Mouse (Mus musculus): Measurements from ENCODE around the gene Dclk3. TPM values are rescaled to one million over a fixed set of nuclear protein-coding genes. Genes with fewer than 3 reads are reported as not detected.

Gene Dclk3
- 10 to 100 TPM; 13.6 to 17.0 (median 14.9) TPM for total RNA-seq (2022)

DNA sequence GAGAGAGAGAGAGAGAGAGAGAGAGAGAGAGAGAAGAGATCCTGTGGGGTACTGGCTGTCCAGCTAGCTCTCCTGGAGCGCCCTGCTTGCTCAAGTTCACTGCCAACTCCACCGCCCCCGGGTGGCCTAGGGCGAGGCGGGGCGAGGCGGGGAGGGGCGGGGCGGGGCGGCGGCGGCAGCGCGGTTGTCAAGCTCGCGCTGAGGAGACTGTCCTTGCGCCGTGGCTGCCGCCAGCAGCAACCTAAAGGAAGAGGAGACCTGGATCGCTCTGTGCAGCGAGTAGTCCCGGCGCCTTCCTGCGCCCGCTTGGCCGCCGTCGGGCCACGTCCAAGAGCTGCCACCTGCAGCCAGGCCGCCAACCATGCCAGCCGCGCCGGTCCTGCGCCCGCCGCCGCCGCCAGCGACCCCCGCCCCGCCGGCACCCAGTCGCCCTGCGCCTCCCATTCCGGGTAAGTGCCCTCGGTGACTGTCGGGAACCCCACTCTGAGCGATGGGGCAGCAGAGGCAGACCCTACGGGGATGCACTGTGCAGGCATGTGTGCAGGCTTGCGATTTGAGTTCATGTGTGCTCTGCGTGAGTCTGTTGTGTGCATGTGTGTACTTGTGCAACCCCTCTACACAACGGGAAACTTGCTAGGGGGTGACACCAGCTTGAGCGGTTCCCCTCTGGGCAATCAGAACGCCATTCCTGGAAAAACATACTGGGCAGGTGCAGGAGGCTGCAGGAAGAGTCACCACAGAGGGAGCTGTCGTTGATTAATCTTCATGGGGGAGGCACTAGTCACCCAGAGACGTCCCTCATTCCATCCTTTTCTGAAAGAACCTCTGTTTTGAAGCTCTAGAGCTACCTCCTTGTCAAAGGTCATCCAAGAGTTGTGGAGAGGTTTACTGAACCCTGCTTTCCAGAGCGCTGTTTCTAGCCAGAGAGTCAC, at the start of gene Dclk3:
Dclk3 (plus strand) TSS at position 178 of the 932 bp plus-strand sequence.
- no peak for DNase-seq (ENCODE audit: low spot score in 2 of 2)

DNA sequence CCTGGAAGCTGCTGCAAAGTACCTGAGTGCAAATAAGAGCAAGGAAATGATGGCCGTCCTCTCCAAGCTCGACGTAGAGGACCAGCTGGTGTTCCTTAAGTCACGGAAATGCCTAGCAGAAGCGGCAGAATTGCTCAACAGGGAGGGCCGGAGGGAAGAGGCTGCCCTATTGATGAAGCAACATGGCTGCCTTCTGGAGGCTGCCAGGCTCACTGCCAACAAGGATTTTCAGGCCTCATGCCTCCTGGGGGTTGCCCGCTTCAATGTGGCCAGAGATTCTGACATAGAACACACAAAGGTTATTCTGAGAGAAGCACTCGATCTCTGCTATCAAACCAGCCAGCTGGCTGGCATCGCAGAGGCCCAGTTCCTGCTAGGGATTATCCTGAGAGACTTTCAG, 48.9 kb upstream of the Dclk3 start:
- DNase-seq (ENCODE audit: low spot score in 2 of 2) = no peak

DNA sequence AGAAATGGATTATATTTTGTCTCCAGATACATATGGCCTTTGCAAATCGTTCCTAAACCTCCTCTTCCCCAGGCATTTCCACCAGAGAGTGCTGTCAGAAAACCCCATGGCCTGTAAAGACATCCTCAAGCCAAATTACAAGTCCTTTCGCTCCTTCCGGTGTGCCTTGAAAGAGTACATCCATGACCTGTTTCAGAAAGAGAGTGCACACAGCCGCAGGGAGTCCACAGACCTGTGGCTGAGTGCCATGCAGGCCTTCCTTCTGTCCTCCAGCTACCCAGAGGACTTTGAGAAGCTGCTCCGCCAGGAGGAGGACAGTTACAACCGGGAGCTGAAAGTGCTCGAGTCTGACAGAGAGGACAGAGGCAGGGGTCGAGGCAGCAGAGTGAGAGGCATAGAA, 47.8 kb upstream of the Dclk3 start:
- DNase-seq (ENCODE audit: low spot score in 2 of 2) = no peak

DNA sequence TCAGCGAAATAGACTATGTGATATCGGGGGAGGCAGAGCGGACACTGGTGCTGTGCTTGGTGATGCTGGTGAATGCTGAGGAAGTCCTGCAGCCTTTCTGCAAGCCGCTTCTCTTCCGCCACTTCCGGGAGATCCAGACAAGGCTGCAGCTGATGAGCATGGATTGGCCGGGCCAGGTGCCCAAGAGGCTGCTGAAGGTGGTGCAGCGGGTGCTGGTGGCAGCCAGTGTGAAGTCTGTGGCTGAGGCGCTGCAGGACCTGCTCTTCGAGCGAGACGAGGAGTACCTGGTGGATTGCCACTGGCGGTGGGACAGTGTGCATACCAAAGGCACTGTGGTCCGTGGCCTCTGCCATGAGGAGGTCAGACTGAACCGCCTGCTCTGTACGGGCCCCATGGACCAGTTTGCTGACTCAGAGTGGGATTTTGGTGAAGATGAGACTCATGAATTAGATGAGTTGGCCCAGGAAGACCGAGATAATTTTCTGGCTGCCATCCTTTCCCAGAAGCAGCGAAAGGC, 46.9 kb upstream of the Dclk3 start:
- DNase-seq (ENCODE audit: low spot score in 2 of 2) = no peak

DNA sequence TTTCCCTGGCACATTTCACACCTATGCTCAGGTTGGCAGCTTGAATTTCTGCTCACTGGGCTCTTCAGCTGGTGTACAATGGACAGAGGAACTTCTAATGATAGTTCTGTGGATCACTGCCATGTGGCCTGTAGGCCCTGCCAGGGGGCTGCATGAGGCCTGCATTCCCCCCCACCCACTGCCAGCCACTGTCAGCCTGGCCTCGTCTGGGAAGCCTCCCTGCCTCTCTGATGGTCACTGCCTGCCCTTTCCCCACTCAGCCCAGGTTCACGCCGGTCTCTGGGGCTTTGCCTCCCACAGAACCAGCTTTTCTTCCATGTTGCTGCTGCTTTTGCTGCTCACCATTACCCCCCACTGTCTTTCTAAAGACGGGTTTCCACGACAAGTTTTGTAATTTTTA, 43.6 kb upstream of the Dclk3 start:
- DNase-seq (ENCODE audit: low spot score in 2 of 2) = no peak

DNA sequence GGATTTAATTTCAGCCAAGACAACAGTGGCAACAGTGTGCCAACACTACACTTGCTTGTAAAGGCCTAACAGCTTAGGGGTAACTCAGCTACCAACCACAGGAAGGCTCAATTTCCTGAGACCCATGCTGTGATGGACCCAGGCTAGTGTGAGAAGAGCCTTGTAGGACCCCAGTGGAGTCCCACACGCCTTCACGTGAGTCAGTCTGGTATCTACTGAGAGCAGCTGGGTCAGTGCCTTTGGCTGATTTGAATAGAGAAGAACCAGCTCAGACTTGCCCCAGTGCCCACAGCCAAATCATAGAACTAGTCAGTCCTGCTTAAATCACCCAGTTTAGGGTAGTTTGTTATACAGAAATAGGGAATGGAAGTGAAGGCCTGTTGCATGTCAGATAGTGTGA, 40.8 kb upstream of the Dclk3 start:
- no peak for DNase-seq (ENCODE audit: low spot score in 2 of 2)

DNA sequence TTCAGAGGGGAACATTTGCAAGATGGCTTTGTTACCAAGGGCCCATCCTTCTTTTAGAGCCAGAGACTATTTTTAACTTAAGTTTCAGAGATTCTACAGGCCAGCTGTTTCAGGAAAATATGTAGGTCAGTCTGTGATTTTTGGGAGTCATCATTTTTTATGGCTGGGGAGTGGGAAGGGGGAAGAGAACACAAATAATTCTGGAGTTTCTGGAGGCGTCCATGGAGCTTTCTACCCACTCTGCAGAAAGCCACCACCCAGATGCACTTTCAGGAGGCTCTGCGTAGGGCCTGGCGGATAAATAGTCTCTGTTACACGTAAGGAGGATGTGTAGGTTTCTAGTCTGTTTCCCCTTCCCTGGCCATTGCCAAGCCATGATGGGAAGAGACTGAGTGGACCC, 38.8 kb upstream of the Dclk3 start:
- no peak for DNase-seq (ENCODE audit: low spot score in 2 of 2)

DNA sequence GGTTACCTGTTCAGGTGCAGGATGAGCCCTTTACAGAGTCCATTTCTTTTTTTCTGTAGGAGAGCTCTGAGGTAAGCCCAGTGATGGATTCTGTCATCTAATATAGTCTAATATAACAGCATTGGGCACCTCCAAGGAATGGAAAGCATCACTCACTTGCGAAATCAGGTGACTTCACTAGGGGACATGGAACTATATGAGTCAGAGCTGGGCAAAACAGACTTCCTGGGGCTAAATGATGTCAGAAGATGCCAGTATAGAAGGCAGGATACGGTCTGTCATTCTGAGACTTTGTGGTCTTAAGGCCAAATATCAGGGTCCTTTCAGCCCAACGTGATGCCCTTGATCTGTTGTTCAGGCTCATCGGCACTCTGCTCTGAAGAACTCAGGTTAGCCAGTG, 35.7 kb upstream of the Dclk3 start:
- no peak for DNase-seq (ENCODE audit: low spot score in 2 of 2)

GRCm38 (mm10) chr9:111404346-111405079, 34.4 kb upstream of the Dclk3 start:
- no peak for DNase-seq (ENCODE audit: low spot score in 2 of 2)

DNA sequence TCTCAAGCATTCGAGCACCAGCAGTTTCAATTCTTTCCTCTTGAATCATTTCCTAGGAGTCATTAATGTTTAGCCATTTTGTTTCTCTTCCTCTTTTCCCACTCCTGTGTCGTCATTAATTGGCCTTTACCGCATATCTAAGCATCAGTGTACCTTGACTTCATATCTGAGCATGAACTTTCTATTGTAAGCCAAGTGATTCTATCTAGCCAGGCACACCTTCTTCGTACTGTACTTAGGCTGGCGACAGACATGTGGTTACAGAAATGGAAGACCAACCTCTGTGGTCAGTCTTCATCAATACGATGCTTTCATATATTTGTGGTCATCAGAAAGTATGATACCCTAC, 33.8 kb upstream of the Dclk3 start:
- DNase-seq (ENCODE audit: low spot score in 2 of 2) = no peak

DNA sequence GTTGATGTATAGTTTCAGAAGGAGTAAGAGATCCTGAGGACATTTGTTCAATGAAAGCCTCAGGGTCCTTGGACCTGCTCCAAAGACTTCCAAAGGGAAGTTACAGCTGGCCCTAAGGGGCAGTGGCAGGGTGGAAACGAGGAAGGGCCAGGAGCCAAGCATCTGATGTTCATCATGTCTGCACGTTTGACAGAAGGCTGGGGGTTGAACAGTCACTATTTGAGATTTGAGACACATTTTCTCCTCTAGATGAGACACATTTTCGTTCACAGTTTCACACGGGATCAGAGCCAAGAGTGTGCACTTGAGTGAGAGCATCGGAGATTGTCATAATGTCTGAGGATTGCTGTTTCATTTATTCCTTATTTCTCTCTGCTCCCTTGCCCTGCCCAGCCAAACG, 30.9 kb upstream of the Dclk3 start:
- DNase-seq (ENCODE audit: low spot score in 2 of 2) = no peak

DNA sequence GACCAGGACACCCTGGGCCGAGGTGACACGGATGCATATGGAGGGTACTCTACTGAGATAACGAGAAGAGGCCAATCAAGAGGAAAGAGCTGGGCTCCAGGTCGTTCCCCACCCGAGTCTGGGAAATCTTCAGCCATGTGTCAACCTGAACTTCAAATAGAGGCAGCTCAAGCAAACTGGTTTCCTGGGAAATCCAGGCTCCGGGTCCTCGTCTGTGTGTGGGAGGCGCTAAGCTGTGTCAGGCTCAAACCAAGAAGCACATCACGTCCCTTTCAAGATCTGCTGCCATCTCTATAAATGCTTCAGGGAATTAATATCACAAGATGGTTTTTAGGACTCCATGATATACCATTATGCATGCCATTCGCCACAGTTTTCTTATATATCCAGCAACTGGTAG, 30.5 kb upstream of the Dclk3 start:
- no peak for DNase-seq (ENCODE audit: low spot score in 2 of 2)

DNA sequence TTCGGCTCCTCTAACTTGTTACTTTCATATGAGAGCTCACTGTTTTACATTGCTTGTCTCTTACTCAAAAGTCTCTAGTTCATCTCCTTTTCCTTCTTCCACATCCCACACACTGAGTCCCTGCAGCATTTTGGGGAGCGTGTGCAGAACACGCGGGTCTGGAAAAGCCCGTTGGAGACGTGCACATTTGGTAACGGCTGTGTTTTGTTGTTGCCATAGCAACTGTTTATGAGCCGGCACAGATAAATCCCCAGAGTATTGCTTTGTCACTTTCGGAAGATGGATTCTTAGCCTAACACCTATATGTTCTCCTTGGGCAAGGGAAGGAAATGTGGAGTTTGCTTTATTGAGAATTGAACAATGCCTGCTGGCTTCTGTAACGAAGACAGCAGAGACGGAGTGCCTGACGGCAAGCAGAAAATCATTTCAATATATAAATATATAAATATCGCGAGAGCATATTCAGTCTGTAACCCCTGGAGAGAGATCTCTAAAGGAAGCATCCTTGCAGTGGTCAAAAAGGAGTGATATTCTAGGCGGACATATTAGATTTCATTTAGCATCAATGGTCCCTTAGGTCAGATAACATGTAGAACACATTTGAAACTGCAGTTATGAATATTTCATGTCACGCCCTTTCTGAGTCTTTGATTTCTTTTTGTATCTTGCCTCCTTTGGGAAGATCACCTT, 26.3 kb upstream of the Dclk3 start:
- peak; percentile 70 to 76 for DNase-seq (ENCODE audit: low spot score in 2 of 2)

DNA sequence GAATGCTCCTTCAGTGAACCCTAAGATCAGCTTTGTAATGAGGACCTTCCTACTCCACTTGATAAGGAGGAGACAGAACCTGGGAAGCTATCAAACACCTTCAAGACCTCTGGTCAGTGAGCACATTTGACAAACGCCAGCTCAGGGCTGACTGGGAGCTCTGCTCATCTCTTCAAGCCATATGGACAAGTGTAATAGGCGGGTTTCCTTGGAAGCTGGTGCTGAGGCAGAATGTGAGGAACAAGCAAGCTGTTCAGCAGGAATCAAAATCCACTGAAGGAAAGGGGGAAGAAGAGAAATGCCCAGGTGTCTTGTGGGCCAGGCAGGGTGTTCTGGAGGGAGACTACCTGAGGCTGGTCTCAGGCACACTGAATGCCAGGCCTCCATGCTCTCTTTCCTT, 17.0 kb upstream of the Dclk3 start:
- DNase-seq (ENCODE audit: low spot score in 2 of 2) = no peak

GRCm38 (mm10) chr9:111422567-111422966, 16.3 kb upstream of the Dclk3 start:
- no peak for DNase-seq (ENCODE audit: low spot score in 2 of 2)

DNA sequence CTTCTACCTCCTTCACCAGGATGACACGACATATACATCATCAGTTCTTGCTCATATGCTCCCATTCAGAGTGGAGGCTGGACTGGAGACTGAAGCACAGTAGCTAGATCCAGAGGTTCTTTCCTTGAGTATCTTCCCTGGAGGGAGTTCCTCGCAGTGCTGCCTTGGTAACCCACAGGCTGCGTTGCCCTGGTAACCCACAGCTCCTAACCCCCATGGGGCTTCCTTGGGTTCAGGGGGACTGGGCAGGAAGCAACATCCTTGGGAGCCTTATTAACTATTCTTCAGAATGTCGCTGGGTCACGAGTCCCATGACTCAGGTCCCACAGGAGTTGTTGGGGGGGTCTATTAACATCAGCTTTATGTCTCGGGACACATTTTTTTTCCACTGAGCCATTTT, 13.8 kb upstream of the Dclk3 start:
- no peak for DNase-seq (ENCODE audit: low spot score in 2 of 2)

DNA sequence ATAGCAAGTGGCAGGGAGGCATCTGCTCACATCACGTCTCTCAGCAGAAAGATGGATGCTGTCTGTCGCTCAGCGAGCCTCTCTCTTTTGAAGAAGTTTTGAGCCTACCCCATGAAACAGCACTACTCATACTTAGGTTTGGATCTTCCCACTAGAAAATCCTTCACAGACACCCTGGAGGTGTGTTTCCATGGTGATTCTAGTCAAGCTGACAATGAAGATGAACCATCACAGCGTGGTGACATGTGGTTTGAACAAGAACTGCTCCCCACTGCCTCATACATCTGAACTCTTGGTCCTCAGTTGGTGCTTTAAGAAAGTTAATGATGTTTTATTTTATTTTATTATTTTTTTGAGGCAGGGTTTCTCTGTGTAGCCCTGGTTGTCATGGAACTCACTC, 12.9 kb upstream of the Dclk3 start:
- no peak for DNase-seq (ENCODE audit: low spot score in 2 of 2)

GRCm38 (mm10) chr9:111427891-111428555, 10.9 kb upstream of the Dclk3 start:
- no peak for DNase-seq (ENCODE audit: low spot score in 2 of 2)

GRCm38 (mm10) chr9:111428698-111429362, 10.1 kb upstream of the Dclk3 start:
- DNase-seq (ENCODE audit: low spot score in 2 of 2) = no peak

GRCm38 (mm10) chr9:111429363-111429750, 9.5 kb upstream of the Dclk3 start:
- DNase-seq (ENCODE audit: low spot score in 2 of 2) = no peak

- DNase-seq (ENCODE audit: low spot score in 2 of 2) = no peak
Measured at GRCm38 (mm10) chr9:111435429-111435828, 3.5 kb upstream of the Dclk3 start.

All from layer of hippocampus, adult 8-10 months (tissue).